Mouse (Mus musculus): ENCODE data around the gene Dclre1a.

The Dclre1a gene

GRCm38 (mm10) chr19:56484630-56485375, 63.2 kb downstream of the Dclre1a start:
- DNase-seq (ENCODE audit: low read depth, low spot score), result no peak

Measured in retina, adult 2 months (tissue).